Mouse (Mus musculus) CD4-positive helper T cell, adult 2 months (primary cell): ENCODE measurements around the gene Plcd4.
A peak's percentile ranks its signal among the peaks of the same experiment; 100 is the strongest.

Experiments
- DNase-seq: peaks from one replicate; pipeline ENCODE4 v3.0.0-alpha.2; 2012; ENCODE audit warnings: low read depth, missing footprints, low spot score

Plcd4 gene

GRCm38 (mm10) chr1:74594434-74594833, 51.7 kb downstream of the Plcd4 start:
- no peak for DNase-seq

- no peak for DNase-seq
Observed at GRCm38 (mm10) chr1:74600501-74601266, 58.0 kb downstream of the Plcd4 start.

GRCm38 (mm10) chr1:74601267-74601962, 58.7 kb downstream of the Plcd4 start, which contains the start of the genes Rnf25 and Stk36:
TSS of gene Rnf25 (minus strand) at chr1:74601397.
TSS of gene Stk36 (plus strand) at chr1:74601445.
- peak; percentile 88 for DNase-seq
